Mouse (Mus musculus): Measurements from ENCODE around the gene Chodl. TPM values are rescaled to one million over a fixed set of nuclear protein-coding genes. Genes with fewer than 3 reads are reported as not detected.
A peak's percentile ranks its signal among the peaks of the same experiment; 100 is the strongest.

The Chodl gene
- 1.7 and 1.8 TPM in 2 replicates for polyA plus RNA-seq (2014; fragmentation: Nextera tagmentation; extraction: Ambion mirVana)

- H3K4me2 ChIP-seq: peak within 1 kb of the TSS; percentile 95
- H3K27me3 ChIP-seq (ENCODE audit: control insufficient read depth, insufficient read depth, low read length): no peaks in the 10 kb centered on the region
- ATAC-seq (ENCODE audit: low FRiP score) (peak; percentile 83), DNase-seq (ENCODE audit: low spot score, missing footprints) (peak; percentile 94)
- peak within 1 kb of the TSS; percentile 47 for H3K4me3 ChIP-seq (ENCODE audit: low read depth, low read length)
- H3K9me3 ChIP-seq (ENCODE audit: control insufficient read depth, low read length): no peaks in the 10 kb centered on the region
- no peak within 1 kb of the TSS for H3K27ac ChIP-seq (ENCODE audit: low read depth, low read length)
- H3K36me3 ChIP-seq (ENCODE audit: control insufficient read depth, insufficient read depth, low read length): no peaks in the 10 kb centered on the region
- peak within 1 kb of the TSS; percentile 62 for H3K9ac ChIP-seq (ENCODE audit: low read length)
- H3K4me1 ChIP-seq (ENCODE audit: control insufficient read depth, insufficient read depth, low read length): no peaks in the 10 kb centered on the region
- 15% methylated on average over 19 of the region's 19 CpGs for WGBS
Observed at GRCm38 (mm10) chr16:78930382-78931286, at the start of gene Chodl. Gene Chodl (plus strand): TSS chr16:78930948.

- DNase-seq (ENCODE audit: low spot score, missing footprints): no peak
- no peaks in the 10 kb centered on the region for H3K9me3 ChIP-seq (ENCODE audit: control insufficient read depth, low read length)
- 83% methylated on average over 5 of the region's 5 CpGs for WGBS
- H3K4me2 ChIP-seq: no peak overlapping the region
- no peak overlapping the region for H3K27ac ChIP-seq (ENCODE audit: low read depth, low read length)
- no peak overlapping the region for H3K4me3 ChIP-seq (ENCODE audit: low read depth, low read length)
- H3K36me3 ChIP-seq (ENCODE audit: control insufficient read depth, insufficient read depth, low read length): no peaks in the 10 kb centered on the region
- ATAC-seq (ENCODE audit: low FRiP score): no peak
- H3K27me3 ChIP-seq (ENCODE audit: control insufficient read depth, insufficient read depth, low read length): no peaks in the 10 kb centered on the region
- H3K4me1 ChIP-seq (ENCODE audit: control insufficient read depth, insufficient read depth, low read length): no peaks in the 10 kb centered on the region
- H3K9ac ChIP-seq (ENCODE audit: low read length): no peak overlapping the region
Observed at GRCm38 (mm10) chr16:78922644-78923043, 8.1 kb upstream of the Chodl start.

- H3K4me1 ChIP-seq (ENCODE audit: control insufficient read depth, insufficient read depth, low read length): no peaks in the 10 kb centered on the region
- H3K4me2 ChIP-seq: peak overlapping the region; percentile 95
- no peaks in the 10 kb centered on the region for H3K36me3 ChIP-seq (ENCODE audit: control insufficient read depth, insufficient read depth, low read length)
- ATAC-seq (ENCODE audit: low FRiP score) (no peak; the same call in none of the 2 replicates), DNase-seq (ENCODE audit: low spot score, missing footprints) (peak; percentile 83)
- peak overlapping the region; percentile 62 for H3K9ac ChIP-seq (ENCODE audit: low read length)
- no peak overlapping the region for H3K27ac ChIP-seq (ENCODE audit: low read depth, low read length)
- no peaks in the 10 kb centered on the region for H3K9me3 ChIP-seq (ENCODE audit: control insufficient read depth, low read length)
- 13% methylated on average over 16 of the region's 16 CpGs for WGBS
- H3K27me3 ChIP-seq (ENCODE audit: control insufficient read depth, insufficient read depth, low read length): no peaks in the 10 kb centered on the region
- peak overlapping the region; percentile 47 for H3K4me3 ChIP-seq (ENCODE audit: low read depth, low read length)
Observed at GRCm38 (mm10) chr16:78931287-78932025, 708 bp downstream of the Chodl start.

GRCm38 (mm10) chr16:78934298-78934697, 3.5 kb downstream of the Chodl start:
- no peak overlapping the region for H3K27ac ChIP-seq (ENCODE audit: low read depth, low read length)
- no peaks in the 10 kb centered on the region for H3K27me3 ChIP-seq (ENCODE audit: control insufficient read depth, insufficient read depth, low read length)
- H3K4me3 ChIP-seq (ENCODE audit: low read depth, low read length): no peak overlapping the region
- no peak overlapping the region for H3K9ac ChIP-seq (ENCODE audit: low read length)
- WGBS: 89% methylated on average over 2 of the region's 2 CpGs
- no peaks in the 10 kb centered on the region for H3K9me3 ChIP-seq (ENCODE audit: control insufficient read depth, low read length)
- DNase-seq (ENCODE audit: low spot score, missing footprints) (no peak), ATAC-seq (ENCODE audit: low FRiP score) (no peak)
- H3K4me2 ChIP-seq: no peak overlapping the region
- H3K36me3 ChIP-seq (ENCODE audit: control insufficient read depth, insufficient read depth, low read length): no peaks in the 10 kb centered on the region
- H3K4me1 ChIP-seq (ENCODE audit: control insufficient read depth, insufficient read depth, low read length): no peaks in the 10 kb centered on the region

GRCm38 (mm10) chr16:78937755-78938154, 7.0 kb downstream of the Chodl start:
- no peak overlapping the region for H3K4me3 ChIP-seq (ENCODE audit: low read depth, low read length)
- H3K36me3 ChIP-seq (ENCODE audit: control insufficient read depth, insufficient read depth, low read length): no peaks in the 10 kb centered on the region
- no peaks in the 10 kb centered on the region for H3K4me1 ChIP-seq (ENCODE audit: control insufficient read depth, insufficient read depth, low read length)
- 86% methylated on average over 8 of the region's 8 CpGs for WGBS
- H3K27ac ChIP-seq (ENCODE audit: low read depth, low read length): no peak overlapping the region
- no peak overlapping the region for H3K4me2 ChIP-seq
- no peak overlapping the region for H3K9ac ChIP-seq (ENCODE audit: low read length)
- no peak for DNase-seq (ENCODE audit: low spot score, missing footprints)
- H3K27me3 ChIP-seq (ENCODE audit: control insufficient read depth, insufficient read depth, low read length): no peaks in the 10 kb centered on the region
- ATAC-seq (ENCODE audit: low FRiP score): no peak
- H3K9me3 ChIP-seq (ENCODE audit: control insufficient read depth, low read length): no peaks in the 10 kb centered on the region

GRCm38 (mm10) chr16:78950359-78950758, 19.6 kb downstream of the Chodl start:
- H3K9ac ChIP-seq (ENCODE audit: low read length): no peak overlapping the region
- 85% methylated on average over 4 of the region's 4 CpGs for WGBS
- no peaks in the 10 kb centered on the region for H3K36me3 ChIP-seq (ENCODE audit: control insufficient read depth, insufficient read depth, low read length)
- no peaks in the 10 kb centered on the region for H3K9me3 ChIP-seq (ENCODE audit: control insufficient read depth, low read length)
- H3K4me2 ChIP-seq: no peak overlapping the region
- DNase-seq (ENCODE audit: low spot score, missing footprints): no peak
- no peaks in the 10 kb centered on the region for H3K27me3 ChIP-seq (ENCODE audit: control insufficient read depth, insufficient read depth, low read length)
- H3K4me1 ChIP-seq (ENCODE audit: control insufficient read depth, insufficient read depth, low read length): no peaks in the 10 kb centered on the region
- no peak overlapping the region for H3K27ac ChIP-seq (ENCODE audit: low read depth, low read length)
- H3K4me3 ChIP-seq (ENCODE audit: low read depth, low read length): no peak overlapping the region
- no peak for ATAC-seq (ENCODE audit: low FRiP score)

- ATAC-seq (ENCODE audit: low FRiP score) (no peak), DNase-seq (ENCODE audit: low spot score, missing footprints) (peak; percentile 47)
- Histone ChIP-seq H3K4me3 (ENCODE audit: low read depth, low read length) (no peak overlapping the region), H3K4me2 (no peak overlapping the region), H3K9ac (ENCODE audit: low read length) (no peak overlapping the region), H3K27me3 (ENCODE audit: control insufficient read depth, insufficient read depth, low read length) (no peaks in the 10 kb centered on the region), H3K4me1 (ENCODE audit: control insufficient read depth, insufficient read depth, low read length) (no peaks in the 10 kb centered on the region), H3K9me3 (ENCODE audit: control insufficient read depth, low read length) (no peaks in the 10 kb centered on the region), H3K36me3 (ENCODE audit: control insufficient read depth, insufficient read depth, low read length) (no peaks in the 10 kb centered on the region), H3K27ac (ENCODE audit: low read depth, low read length) (no peak overlapping the region)
- 90% methylated on average over 2 of the region's 2 CpGs for WGBS
Observed at GRCm38 (mm10) chr16:78957434-78957833, 26.7 kb downstream of the Chodl start.

GRCm38 (mm10) chr16:78969091-78969731, 38.5 kb downstream of the Chodl start:
- H3K27me3 ChIP-seq (ENCODE audit: control insufficient read depth, insufficient read depth, low read length): no peaks in the 10 kb centered on the region
- DNase-seq (ENCODE audit: low spot score, missing footprints) (peak; percentile 85), ATAC-seq (ENCODE audit: low FRiP score) (peak; percentile 65; the same call in 1 of the 2 replicates)
- H3K36me3 ChIP-seq (ENCODE audit: control insufficient read depth, insufficient read depth, low read length): no peaks in the 10 kb centered on the region
- H3K27ac ChIP-seq (ENCODE audit: low read depth, low read length): no peak overlapping the region
- WGBS: 36% methylated on average over 13 of the region's 13 CpGs
- no peak overlapping the region for H3K4me3 ChIP-seq (ENCODE audit: low read depth, low read length)
- H3K4me1 ChIP-seq (ENCODE audit: control insufficient read depth, insufficient read depth, low read length): no peaks in the 10 kb centered on the region
- H3K4me2 ChIP-seq: no peak overlapping the region
- H3K9ac ChIP-seq (ENCODE audit: low read length): no peak overlapping the region
- no peaks in the 10 kb centered on the region for H3K9me3 ChIP-seq (ENCODE audit: control insufficient read depth, low read length)

Measured in midbrain, embryonic 11.5 days (tissue).